In the genomic region with DNA sequence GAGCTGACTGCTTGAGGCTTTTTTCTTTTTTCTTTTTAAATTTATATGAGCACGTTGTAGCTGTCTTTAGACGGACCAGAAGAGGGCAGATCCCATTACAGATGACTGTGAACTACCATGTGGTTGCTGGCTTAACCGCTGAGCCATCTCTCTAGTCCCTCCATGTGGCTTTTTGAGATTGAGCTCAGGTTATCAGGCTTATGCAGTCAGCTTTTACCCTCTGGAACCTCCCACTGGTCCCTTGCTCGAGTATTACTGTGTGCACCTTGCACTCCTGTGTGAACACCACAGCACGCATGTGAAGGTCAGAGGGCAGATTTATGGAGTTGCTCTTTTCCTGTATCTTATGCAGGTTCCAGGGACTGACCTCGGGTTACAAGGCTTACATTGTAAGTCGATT, we compare ENCODE assay signal across 21 mouse cellular contexts. TPM values are rescaled to one million over a fixed set of nuclear protein-coding genes. Genes with fewer than 3 reads are reported as not detected.
A peak's percentile ranks its signal among the peaks of the same experiment; 100 is the strongest.
DNase-seq lines count a peak whose midpoint lies in the region; ATAC-seq and TF ChIP-seq lines count a peak whose summit lies in the region.
"Had no signal": no experiment of that assay in that cellular context is flagged by ENCODE, and none has a peak within 500 bp of the region (broad histone marks: within the 10 kb centered on the region; RNA-seq: fewer than 3 reads in every experiment).

No protein-coding gene starts in this region.

- H3K36me3 ChIP-seq in stomach, embryonic 14.5 days (ENCODE audit: control insufficient read depth, insufficient read depth, low read length), result no peaks in the 10 kb centered on the region
- no peaks in the 10 kb centered on the region for H3K36me3 ChIP-seq in stomach, postnatal 0 days (ENCODE audit: control insufficient read depth, insufficient read depth, low read length)
- H3K36me3 ChIP-seq in intestine, postnatal 0 days (ENCODE audit: control insufficient read depth, insufficient read depth), result no peaks in the 10 kb centered on the region
- peaks cover 18% of the 10 kb centered on the region for H3K36me3 ChIP-seq in liver, embryonic 15.5 days (replicated peaks)
- peaks cover 2% of the 10 kb centered on the region; the same call in 1 of the 2 replicates for H3K36me3 ChIP-seq in hindbrain, embryonic 16.5 days (ENCODE audit: control insufficient read depth, insufficient read depth, low read length)
- no peaks in the 10 kb centered on the region for H3K36me3 ChIP-seq in midbrain, postnatal 0 days (ENCODE audit: insufficient read depth, low read length)
- H3K36me3 ChIP-seq: lung, embryonic 15.5 days had no signal

- H3K4me3 ChIP-seq in stomach, embryonic 14.5 days (ENCODE audit: low read depth, low read length), result no peak overlapping the region
- no peak overlapping the region for H3K4me3 ChIP-seq in stomach, postnatal 0 days (ENCODE audit: low read depth, low read length)
- no peak overlapping the region for H3K4me3 ChIP-seq in intestine, postnatal 0 days (ENCODE audit: low read depth, low read length)
- H3K4me3 ChIP-seq in liver, embryonic 15.5 days (replicated peaks), result no peak overlapping the region
- H3K4me3 ChIP-seq in hindbrain, embryonic 16.5 days (ENCODE audit: low read length), result no peak overlapping the region
- H3K4me3 ChIP-seq in midbrain, postnatal 0 days (ENCODE audit: low read depth, low read length), result no peak overlapping the region
- H3K4me3 ChIP-seq: forebrain, embryonic 12.5 days; gastrocnemius, adult 2 months; heart, embryonic 15.5 days; kidney, embryonic 15.5 days; lung, embryonic 15.5 days; midbrain, embryonic 10.5 days had no signal

- TF ChIP-seq EP300 in stomach, postnatal 0 days (optimal IDR thresholded peaks at IDR 0.05), result no peak

- no peaks in the 10 kb centered on the region for H3K4me1 ChIP-seq in stomach, embryonic 14.5 days (ENCODE audit: control insufficient read depth, insufficient read depth, low read length)
- H3K4me1 ChIP-seq in stomach, postnatal 0 days (replicated peaks; ENCODE audit: control insufficient read depth, insufficient read depth), result no peaks in the 10 kb centered on the region
- no peaks in the 10 kb centered on the region for H3K4me1 ChIP-seq in intestine, postnatal 0 days (replicated peaks; ENCODE audit: control insufficient read depth, insufficient read depth, low read length)
- peaks cover 49% of the 10 kb centered on the region for H3K4me1 ChIP-seq in liver, embryonic 15.5 days (replicated peaks)
- no peaks in the 10 kb centered on the region for H3K4me1 ChIP-seq in hindbrain, embryonic 16.5 days (ENCODE audit: control insufficient read depth, insufficient read depth, low read depth, low read length)
- no peaks in the 10 kb centered on the region for H3K4me1 ChIP-seq in midbrain, postnatal 0 days (ENCODE audit: insufficient read depth, low read length)
- H3K4me1 ChIP-seq: forebrain, embryonic 12.5 days; heart, embryonic 15.5 days; kidney, embryonic 15.5 days; lung, embryonic 15.5 days; midbrain, embryonic 10.5 days had no signal

- H3K9ac ChIP-seq in stomach, embryonic 14.5 days (replicated peaks; ENCODE audit: low read depth, low read length), result no peak overlapping the region
- H3K9ac ChIP-seq in stomach, postnatal 0 days (ENCODE audit: low read length), result no peak overlapping the region
- no peak overlapping the region for H3K9ac ChIP-seq in intestine, postnatal 0 days (ENCODE audit: low read depth, low read length)
- H3K9ac ChIP-seq in liver, embryonic 15.5 days, result no peak overlapping the region
- no peak overlapping the region for H3K9ac ChIP-seq in hindbrain, embryonic 16.5 days (ENCODE audit: low read depth, low read length)
- no peak overlapping the region for H3K9ac ChIP-seq in midbrain, postnatal 0 days (replicated peaks; ENCODE audit: low read length, poor library complexity, severe bottlenecking)
- H3K9ac ChIP-seq: forebrain, embryonic 12.5 days; heart, embryonic 15.5 days; hindbrain, embryonic 14.5 days; kidney, embryonic 15.5 days; lung, embryonic 15.5 days had no signal

- WGBS in stomach, embryonic 14.5 days, result 70% methylated on average over 7 of the region's 7 CpGs
- WGBS in stomach, postnatal 0 days, result 72% methylated on average over 7 of the region's 7 CpGs
- 57% methylated on average over 7 of the region's 7 CpGs for WGBS in intestine, postnatal 0 days
- 26% methylated on average over 7 of the region's 7 CpGs for WGBS in liver, embryonic 15.5 days (ENCODE audit: insufficient replicate concordance)
- 79% methylated on average over 7 of the region's 7 CpGs for WGBS in hindbrain, embryonic 16.5 days
- WGBS in midbrain, postnatal 0 days, result 73% methylated on average over 7 of the region's 7 CpGs

- no peak for TF ChIP-seq CTCF in stomach, postnatal 0 days (IDR thresholded peaks at IDR 0.05; ENCODE audit: low read depth)
- no peak for TF ChIP-seq CTCF in intestine, postnatal 0 days (IDR thresholded peaks at IDR 0.05; ENCODE audit: low read depth)
- no peak for TF ChIP-seq CTCF in midbrain, postnatal 0 days (IDR thresholded peaks at IDR 0.05)

- DNase-seq in stomach, postnatal 0 days (ENCODE audit: low spot score), result no peak
- DNase-seq in adrenal gland, postnatal 10 days, result no peak
- DNase-seq in lung, postnatal 25 days (ENCODE audit: low spot score), result no peak
- no peak for DNase-seq in midbrain, postnatal 0 days (ENCODE audit: low spot score)
- DNase-seq: cerebellum, adult 9-11 months; gastrocnemius, adult 2 months; heart, postnatal 4 days; kidney, postnatal 4 days; lung, postnatal 4 days; thymus, postnatal 25 days had no signal

- no peak overlapping the region for H3K27ac ChIP-seq in stomach, embryonic 14.5 days (ENCODE audit: low read length)
- H3K27ac ChIP-seq in stomach, postnatal 0 days (replicated peaks), result no peak overlapping the region
- no peak overlapping the region for H3K27ac ChIP-seq in intestine, postnatal 0 days (ENCODE audit: low read depth, low read length)
- peak overlapping the region; percentile 65 for H3K27ac ChIP-seq in liver, embryonic 15.5 days (replicated peaks)
- H3K27ac ChIP-seq in hindbrain, embryonic 16.5 days (ENCODE audit: low read depth, low read length), result no peak overlapping the region
- H3K27ac ChIP-seq in midbrain, postnatal 0 days (ENCODE audit: low read depth, low read length), result no peak overlapping the region
- H3K27ac ChIP-seq: forebrain, embryonic 12.5 days; gastrocnemius, adult 2 months; heart, embryonic 15.5 days; hindbrain, embryonic 14.5 days; kidney, embryonic 15.5 days; lung, embryonic 15.5 days; midbrain, embryonic 10.5 days had no signal

- H3K27me3 ChIP-seq in stomach, embryonic 14.5 days (ENCODE audit: control insufficient read depth, insufficient read depth, low read length), result no peaks in the 10 kb centered on the region
- H3K27me3 ChIP-seq in stomach, postnatal 0 days (ENCODE audit: control insufficient read depth, insufficient read depth, low read length), result no peaks in the 10 kb centered on the region
- H3K27me3 ChIP-seq in intestine, postnatal 0 days (replicated peaks; ENCODE audit: control insufficient read depth, insufficient read depth, low read length), result no peaks in the 10 kb centered on the region
- H3K27me3 ChIP-seq in liver, embryonic 15.5 days, result no peaks in the 10 kb centered on the region
- no peaks in the 10 kb centered on the region for H3K27me3 ChIP-seq in hindbrain, embryonic 16.5 days (replicated peaks; ENCODE audit: control insufficient read depth, insufficient read depth, low read length)
- H3K27me3 ChIP-seq in midbrain, postnatal 0 days (ENCODE audit: insufficient read depth, low read length), result no peaks in the 10 kb centered on the region
- H3K27me3 ChIP-seq: forebrain, embryonic 12.5 days; heart, embryonic 15.5 days; kidney, embryonic 15.5 days; lung, embryonic 15.5 days had no signal

- ATAC-seq in stomach, embryonic 14.5 days (ENCODE audit: insufficient number of reproducible peaks, insufficient read depth, low FRiP score, low read depth), result peak; percentile 58; the same call in 1 of the 2 replicates
- no peak for ATAC-seq in stomach, postnatal 0 days (ENCODE audit: low FRiP score, low TSS enrichment)
- peak; percentile 49; the same call in 1 of the 2 replicates for ATAC-seq in intestine, postnatal 0 days
- ATAC-seq in liver, embryonic 15.5 days (ENCODE audit: insufficient read depth), result peak; percentile 88
- no peak for ATAC-seq in hindbrain, embryonic 16.5 days
- no peak for ATAC-seq in midbrain, postnatal 0 days (ENCODE audit: low FRiP score)
- ATAC-seq: midbrain, embryonic 16.5 days had no signal

- H3K9me3 ChIP-seq in stomach, embryonic 14.5 days (ENCODE audit: control insufficient read depth, low read depth, low read length), result no peaks in the 10 kb centered on the region
- H3K9me3 ChIP-seq in stomach, postnatal 0 days (ENCODE audit: control insufficient read depth, low read length), result no peaks in the 10 kb centered on the region
- H3K9me3 ChIP-seq in intestine, postnatal 0 days (ENCODE audit: control insufficient read depth), result no peaks in the 10 kb centered on the region
- H3K9me3 ChIP-seq in liver, embryonic 15.5 days (replicated peaks), result no peaks in the 10 kb centered on the region
- no peaks in the 10 kb centered on the region for H3K9me3 ChIP-seq in hindbrain, embryonic 16.5 days (ENCODE audit: control insufficient read depth, low read length)
- no peaks in the 10 kb centered on the region for H3K9me3 ChIP-seq in midbrain, postnatal 0 days (ENCODE audit: low read length)
- H3K9me3 ChIP-seq: forebrain, embryonic 12.5 days; heart, embryonic 15.5 days; kidney, embryonic 15.5 days; lung, embryonic 15.5 days; midbrain, embryonic 10.5 days had no signal

- no peak overlapping the region for H3K4me2 ChIP-seq in stomach, embryonic 14.5 days (replicated peaks; ENCODE audit: low read depth, low read length)
- no peak overlapping the region for H3K4me2 ChIP-seq in stomach, postnatal 0 days (replicated peaks; ENCODE audit: low read depth)
- no peak overlapping the region for H3K4me2 ChIP-seq in intestine, postnatal 0 days (replicated peaks; ENCODE audit: low read depth)
- peak overlapping the region; percentile 35 for H3K4me2 ChIP-seq in liver, embryonic 15.5 days
- H3K4me2 ChIP-seq in hindbrain, embryonic 16.5 days (ENCODE audit: low read length), result no peak overlapping the region
- H3K4me2 ChIP-seq in midbrain, postnatal 0 days (ENCODE audit: low read depth, low read length, poor library complexity, severe bottlenecking), result no peak overlapping the region
- H3K4me2 ChIP-seq: forebrain, embryonic 12.5 days; heart, embryonic 15.5 days; hindbrain, embryonic 14.5 days; kidney, embryonic 15.5 days; lung, embryonic 15.5 days had no signal

RNA-seq across cellular contexts. Expression of a gene that starts 35.5 kb away (rescaled TPM):
- polyA plus RNA-seq in stomach, embryonic 14.5 days (2014; fragmentation: Nextera tagmentation; extraction: Ambion mirVana), result 44.4 and 45.1 TPM in 2 replicates
- 21.1 and 22.4 TPM in 2 replicates for polyA plus RNA-seq in stomach, postnatal 0 days (2015; fragmentation: Nextera tagmentation; extraction: Ambion mirVana)
- polyA plus RNA-seq in intestine, postnatal 0 days (2015; fragmentation: Nextera tagmentation; extraction: Ambion mirVana), result 25.1 and 25.3 TPM in 2 replicates
- 32.9 and 35.1 TPM in 2 replicates for polyA plus RNA-seq in liver, embryonic 15.5 days (2015; fragmentation: Nextera tagmentation; extraction: Ambion mirVana)
- 10 to 100 TPM; 51.3 to 59.2 TPM for total RNA-seq in adrenal gland, postnatal 10 days (2021)
- 168 and 181 TPM in 2 replicates for polyA plus RNA-seq in hindbrain, embryonic 16.5 days (2015; fragmentation: Nextera tagmentation; extraction: Ambion mirVana)
- total RNA-seq in midbrain, postnatal 0 days (2014; rRNA removed), result 141 and 178 TPM in 2 replicates
- polyA plus RNA-seq in midbrain, postnatal 0 days (2015; fragmentation: Nextera tagmentation; extraction: Ambion mirVana), result 160 and 169 TPM in 2 replicates

RNA-seq across cellular contexts. Expression of a gene that starts 50.6 kb away (rescaled TPM):
- 36.4 and 38.7 TPM in 2 replicates for polyA plus RNA-seq in stomach, embryonic 14.5 days (2014; fragmentation: Nextera tagmentation; extraction: Ambion mirVana)
- polyA plus RNA-seq in stomach, postnatal 0 days (2015; fragmentation: Nextera tagmentation; extraction: Ambion mirVana), result 7.9 and 8.6 TPM in 2 replicates
- 7.7 and 7.9 TPM in 2 replicates for polyA plus RNA-seq in intestine, postnatal 0 days (2015; fragmentation: Nextera tagmentation; extraction: Ambion mirVana)
- 28.9 and 29.5 TPM in 2 replicates for polyA plus RNA-seq in liver, embryonic 15.5 days (2015; fragmentation: Nextera tagmentation; extraction: Ambion mirVana)
- total RNA-seq in adrenal gland, postnatal 10 days (2021), result 10 to 100 TPM in 1 of 2 experiments, 1 to 10 TPM in 1; 9.2 to 12.8 TPM
- 10.5 and 11.6 TPM in 2 replicates for polyA plus RNA-seq in hindbrain, embryonic 16.5 days (2015; fragmentation: Nextera tagmentation; extraction: Ambion mirVana)
- total RNA-seq in midbrain, postnatal 0 days (2014; rRNA removed), result 5.3 and 8.8 TPM in 2 replicates
- polyA plus RNA-seq in midbrain, postnatal 0 days (2015; fragmentation: Nextera tagmentation; extraction: Ambion mirVana), result 7.2 and 7.8 TPM in 2 replicates

Comparison
In these comparisons a context has a peak if more than half of its experiments do, and no peak if none do; other contexts are left out.
1. ATAC-seq: peak in stomach, embryonic 14.5 days (single experiment), intestine, postnatal 0 days (single experiment) and liver, embryonic 15.5 days (single experiment); none in stomach, postnatal 0 days (single experiment), hindbrain, embryonic 16.5 days (single experiment) and midbrain, postnatal 0 days (single experiment).